Mouse (Mus musculus): ENCODE results near the gene E130218I03Rik. TPM values are rescaled to one million over a fixed set of nuclear protein-coding genes. Genes with fewer than 3 reads are reported as not detected.
"Not testable (repeated sequence)": the region's sequence is repeated elsewhere in the genome, so short reads cannot be mapped to it uniquely, and the experiment has no call there.

E130218I03Rik gene
- polyA plus RNA-seq, 1 experiment from 2014 or later = not detected

DNA sequence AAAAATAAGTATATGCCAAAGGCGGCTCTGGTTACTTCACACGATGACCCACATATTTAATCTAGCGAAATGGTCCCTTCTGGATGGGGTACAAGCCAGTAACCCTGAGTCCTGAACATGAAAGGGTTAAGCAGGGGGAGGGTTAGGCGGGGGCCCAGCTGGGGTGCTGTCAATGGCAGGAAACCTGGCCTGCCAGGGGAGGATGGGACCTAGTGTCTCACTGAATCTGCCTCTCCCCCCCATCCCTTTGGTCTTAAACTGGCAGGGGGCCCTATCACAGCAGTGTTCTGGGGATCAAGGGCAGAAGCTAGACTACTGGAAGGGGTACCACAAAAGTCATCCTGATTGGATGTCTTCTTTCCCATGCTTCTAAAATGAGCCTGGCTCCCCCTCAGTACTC, 12.4 kb downstream of the E130218I03Rik start:
- peaks cover 15% of the 10 kb centered on the region for H3K27me3 ChIP-seq (ENCODE audit: control insufficient read depth, insufficient read depth, low read length)
- H3K9ac ChIP-seq (replicated peaks; ENCODE audit: low read depth, low read length) = no peak overlapping the region
- H3K4me3 ChIP-seq (ENCODE audit: low read depth, low read length) = no peak overlapping the region
- H3K27ac ChIP-seq (ENCODE audit: low read depth, low read length) = no peak overlapping the region
- H3K4me1 ChIP-seq (ENCODE audit: control insufficient read depth, insufficient read depth, low read length) = peaks cover 13% of the 10 kb centered on the region; the same call in 1 of the 2 replicates
- ATAC-seq (ENCODE audit: low read depth) = no peak
- no peaks in the 10 kb centered on the region for H3K9me3 ChIP-seq (ENCODE audit: control insufficient read depth, low read length)
- 20% methylated on average over 4 of the region's 4 CpGs for WGBS
- no peaks in the 10 kb centered on the region for H3K36me3 ChIP-seq (ENCODE audit: control insufficient read depth, insufficient read depth, low read length)
- H3K4me2 ChIP-seq (ENCODE audit: low read depth, low read length) = no peak overlapping the region

DNA sequence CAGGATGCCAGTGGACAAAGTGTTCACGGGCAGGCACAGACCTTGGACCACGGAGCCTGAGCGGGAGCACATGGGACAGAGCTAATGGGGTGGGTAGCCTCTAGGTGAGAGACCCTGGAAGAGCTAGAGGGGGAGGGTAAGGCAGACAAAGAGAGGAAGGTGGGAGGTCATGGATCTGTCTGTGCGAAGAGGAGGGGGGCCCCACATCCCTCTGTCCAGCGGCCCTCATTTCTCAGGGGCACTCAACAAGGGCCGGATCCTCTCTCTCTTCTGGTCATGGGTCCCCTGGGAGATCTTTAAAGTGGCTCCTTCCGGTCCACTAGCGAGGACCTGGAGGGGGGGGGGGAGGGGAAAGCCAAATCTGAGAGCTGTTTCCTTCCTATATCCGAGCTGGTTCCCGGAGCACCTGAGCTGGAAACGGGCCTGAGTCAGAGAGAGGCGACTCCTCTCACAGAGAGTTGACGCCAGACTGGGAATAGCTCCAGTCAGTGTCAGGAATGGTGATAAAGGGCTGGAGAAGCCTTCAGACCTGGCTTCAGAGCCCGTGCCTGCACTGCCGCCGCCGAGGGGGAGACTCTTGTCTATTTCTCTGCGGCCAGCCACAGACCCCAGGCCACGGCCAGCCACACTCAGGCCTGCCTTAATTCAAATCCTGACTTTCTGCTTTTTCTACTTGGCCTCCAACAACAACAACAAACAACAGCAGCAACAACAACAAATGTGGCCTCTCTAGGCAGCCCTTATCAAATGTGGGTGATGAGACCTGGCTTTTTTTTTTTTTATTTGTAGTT, 13.1 kb downstream of the E130218I03Rik start:
- Histone ChIP-seq H3K9me3 (ENCODE audit: control insufficient read depth, low read length) (no peaks in the 10 kb centered on the region), H3K36me3 (ENCODE audit: control insufficient read depth, insufficient read depth, low read length) (no peaks in the 10 kb centered on the region), H3K4me1 (ENCODE audit: control insufficient read depth, insufficient read depth, low read length) (peaks cover 12% of the 10 kb centered on the region; the same call in 1 of the 2 replicates), H3K27ac (ENCODE audit: low read depth, low read length) (no peak overlapping the region), H3K9ac (replicated peaks; ENCODE audit: low read depth, low read length) (no peak overlapping the region), H3K27me3 (ENCODE audit: control insufficient read depth, insufficient read depth, low read length) (peaks cover 15% of the 10 kb centered on the region), H3K4me2 (ENCODE audit: low read depth, low read length) (no peak overlapping the region), H3K4me3 (ENCODE audit: low read depth, low read length) (no peak overlapping the region)
- WGBS = 6% methylated on average over 18 of the region's 19 CpGs
- no peak for ATAC-seq (ENCODE audit: low read depth)

DNA sequence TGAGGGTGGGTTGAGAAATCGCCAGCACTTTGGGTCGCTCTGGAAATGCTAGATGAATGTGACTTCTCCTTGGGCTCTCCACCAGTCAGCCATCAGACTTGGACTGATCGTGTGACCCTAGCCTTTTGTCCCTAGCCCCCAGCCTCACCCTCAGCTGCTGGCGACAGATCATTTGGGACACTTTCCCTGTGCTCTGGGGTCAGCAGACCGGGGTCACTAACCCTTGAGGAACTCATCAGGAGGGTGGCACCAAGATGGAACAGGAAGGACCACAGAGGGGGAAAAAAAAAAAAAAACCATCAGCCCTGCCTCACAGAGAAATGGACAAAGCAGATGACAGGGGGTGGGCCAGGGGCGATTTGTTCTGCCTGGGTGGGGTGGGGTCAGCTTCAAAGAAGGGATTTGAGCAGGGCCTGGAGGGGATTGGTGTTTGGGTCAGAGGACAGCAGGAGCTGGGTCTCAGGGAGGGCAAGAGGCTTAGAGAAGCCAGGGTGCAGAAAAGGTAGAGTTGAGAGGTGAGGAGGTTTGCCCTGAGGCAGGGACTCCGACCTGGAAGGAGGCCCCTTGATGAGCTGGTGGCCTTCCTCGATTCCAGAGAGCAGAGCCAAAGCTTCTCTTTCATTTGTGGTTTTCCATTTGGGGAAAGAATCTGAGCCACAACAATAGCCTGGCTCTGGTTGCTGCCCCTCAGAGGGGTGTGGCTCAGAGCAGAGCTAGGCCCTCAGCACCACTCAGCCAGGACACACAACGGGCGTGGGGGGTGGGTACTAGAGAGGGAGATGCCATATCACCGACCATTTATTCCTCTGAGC, 13.9 kb downstream of the E130218I03Rik start:
- no peak overlapping the region for H3K27ac ChIP-seq (ENCODE audit: low read depth, low read length)
- H3K4me1 ChIP-seq (ENCODE audit: control insufficient read depth, insufficient read depth, low read length) = peaks cover 12% of the 10 kb centered on the region; the same call in 1 of the 2 replicates
- peaks cover 15% of the 10 kb centered on the region for H3K27me3 ChIP-seq (ENCODE audit: control insufficient read depth, insufficient read depth, low read length)
- H3K9ac ChIP-seq (replicated peaks; ENCODE audit: low read depth, low read length) = no peak overlapping the region
- no peaks in the 10 kb centered on the region for H3K36me3 ChIP-seq (ENCODE audit: control insufficient read depth, insufficient read depth, low read length)
- no peak overlapping the region for H3K4me3 ChIP-seq (ENCODE audit: low read depth, low read length)
- ATAC-seq (ENCODE audit: low read depth) = no peak
- no peaks in the 10 kb centered on the region for H3K9me3 ChIP-seq (ENCODE audit: control insufficient read depth, low read length)
- WGBS = 8% methylated on average over 11 of the region's 11 CpGs
- no peak overlapping the region for H3K4me2 ChIP-seq (ENCODE audit: low read depth, low read length)

DNA sequence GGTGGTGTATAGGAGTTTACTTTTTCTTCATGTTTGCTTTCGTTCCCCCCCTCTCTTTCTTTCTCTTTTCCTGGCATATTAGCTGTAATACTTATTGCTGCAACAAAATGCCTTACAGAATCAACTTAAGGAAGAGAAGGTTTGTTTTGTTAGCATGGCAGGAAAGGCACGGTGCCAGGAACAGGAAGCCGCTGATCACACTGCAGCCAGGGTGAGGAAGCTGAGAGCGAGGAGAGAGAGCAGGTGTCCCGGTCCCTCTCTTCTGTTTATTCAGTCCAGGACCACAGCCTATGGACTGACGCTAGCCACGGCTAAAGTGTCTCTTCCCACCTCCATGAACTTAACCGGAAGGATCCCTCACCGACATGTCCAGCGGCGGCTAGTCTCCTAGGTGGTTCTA, 14.9 kb downstream of the E130218I03Rik start:
- Histone ChIP-seq H3K27me3 (ENCODE audit: control insufficient read depth, insufficient read depth, low read length) (peaks cover 7% of the 10 kb centered on the region; the same call in 1 of the 2 replicates), H3K9ac (replicated peaks; ENCODE audit: low read depth, low read length) (no peak overlapping the region), H3K4me3 (ENCODE audit: low read depth, low read length) (no peak overlapping the region), H3K9me3 (ENCODE audit: control insufficient read depth, low read length) (no peaks in the 10 kb centered on the region), H3K4me2 (ENCODE audit: low read depth, low read length) (no peak overlapping the region), H3K36me3 (ENCODE audit: control insufficient read depth, insufficient read depth, low read length) (no peaks in the 10 kb centered on the region), H3K27ac (ENCODE audit: low read depth, low read length) (no peak overlapping the region), H3K4me1 (ENCODE audit: control insufficient read depth, insufficient read depth, low read length) (peaks cover 7% of the 10 kb centered on the region; the same call in 1 of the 2 replicates)
- no peak for ATAC-seq (ENCODE audit: low read depth)
- WGBS = 67% methylated on average over 11 of the region's 11 CpGs

DNA sequence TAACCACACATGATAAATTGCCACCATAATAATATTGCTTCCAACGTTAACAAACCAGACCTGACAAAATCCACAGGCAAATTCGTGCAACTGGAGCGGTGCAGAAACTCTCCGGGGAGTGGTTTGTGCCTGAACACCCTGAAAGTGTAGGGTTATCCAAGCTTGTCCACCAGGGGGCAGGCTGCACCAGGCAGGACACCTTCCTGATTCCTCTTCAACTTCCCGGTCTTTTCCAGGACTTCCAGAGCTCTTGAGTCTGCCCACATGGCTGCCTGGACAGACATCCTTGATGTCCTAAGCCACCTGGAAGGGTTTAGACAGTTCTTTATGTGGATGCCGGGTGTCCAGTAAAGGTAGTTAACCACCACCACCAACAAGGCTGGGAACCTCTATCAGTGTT, 19.7 kb downstream of the E130218I03Rik start:
- no peak for ATAC-seq (ENCODE audit: low read depth)
- Histone ChIP-seq H3K36me3 (ENCODE audit: control insufficient read depth, insufficient read depth, low read length) (no peaks in the 10 kb centered on the region), H3K27me3 (ENCODE audit: control insufficient read depth, insufficient read depth, low read length) (no peaks in the 10 kb centered on the region), H3K9ac (replicated peaks; ENCODE audit: low read depth, low read length) (no peak overlapping the region), H3K4me1 (ENCODE audit: control insufficient read depth, insufficient read depth, low read length) (no peaks in the 10 kb centered on the region), H3K27ac (ENCODE audit: low read depth, low read length) (no peak overlapping the region), H3K4me2 (ENCODE audit: low read depth, low read length) (no peak overlapping the region), H3K4me3 (ENCODE audit: low read depth, low read length) (no peak overlapping the region), H3K9me3 (ENCODE audit: control insufficient read depth, low read length) (no peaks in the 10 kb centered on the region)
- WGBS = 30% methylated on average over 6 of the region's 6 CpGs

DNA sequence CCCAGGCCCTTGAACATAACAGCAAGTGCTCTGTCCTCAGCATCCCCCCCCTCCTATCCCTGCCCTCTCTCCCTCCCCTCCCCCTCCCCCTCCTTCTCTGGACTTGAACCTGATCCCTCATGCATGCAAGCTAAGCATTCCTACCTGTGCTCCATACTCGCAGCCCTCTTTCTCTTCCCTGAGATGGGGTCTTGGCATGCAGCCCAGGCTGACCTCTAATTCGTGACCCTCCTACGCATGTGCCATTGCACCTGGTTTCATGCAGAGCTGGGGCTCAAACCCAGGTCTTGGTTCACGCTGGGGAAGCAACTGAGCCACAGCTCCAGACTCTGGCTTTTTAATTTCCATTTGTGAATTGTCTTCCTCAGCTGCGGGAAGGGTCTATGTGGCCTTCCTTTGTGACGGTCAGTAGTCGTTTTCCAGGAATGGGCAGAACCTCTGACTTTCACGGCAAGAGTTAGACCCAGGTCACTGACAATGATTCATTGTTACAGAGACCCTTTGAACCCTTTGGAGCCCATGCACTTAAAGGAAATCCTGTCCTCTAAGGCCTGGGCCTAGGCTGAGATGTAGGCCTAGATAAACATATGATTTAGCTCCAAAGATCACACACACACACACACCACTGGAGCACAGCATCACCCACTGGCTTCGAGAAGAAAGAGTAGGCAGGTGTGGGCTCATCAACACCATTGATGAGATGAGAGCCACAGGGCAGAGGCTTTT, 22.6 kb downstream of the E130218I03Rik start:
- Histone ChIP-seq H3K4me1 (ENCODE audit: control insufficient read depth, insufficient read depth, low read length) (no peaks in the 10 kb centered on the region), H3K4me3 (ENCODE audit: low read depth, low read length) (no peak overlapping the region), H3K27ac (ENCODE audit: low read depth, low read length) (no peak overlapping the region), H3K9me3 (ENCODE audit: control insufficient read depth, low read length) (no peaks in the 10 kb centered on the region), H3K9ac (replicated peaks; ENCODE audit: low read depth, low read length) (no peak overlapping the region), H3K27me3 (ENCODE audit: control insufficient read depth, insufficient read depth, low read length) (no peaks in the 10 kb centered on the region), H3K36me3 (ENCODE audit: control insufficient read depth, insufficient read depth, low read length) (no peaks in the 10 kb centered on the region), H3K4me2 (ENCODE audit: low read depth, low read length) (no peak overlapping the region)
- no peak for ATAC-seq (ENCODE audit: low read depth)
- WGBS = 61% methylated on average over 9 of the region's 9 CpGs

DNA sequence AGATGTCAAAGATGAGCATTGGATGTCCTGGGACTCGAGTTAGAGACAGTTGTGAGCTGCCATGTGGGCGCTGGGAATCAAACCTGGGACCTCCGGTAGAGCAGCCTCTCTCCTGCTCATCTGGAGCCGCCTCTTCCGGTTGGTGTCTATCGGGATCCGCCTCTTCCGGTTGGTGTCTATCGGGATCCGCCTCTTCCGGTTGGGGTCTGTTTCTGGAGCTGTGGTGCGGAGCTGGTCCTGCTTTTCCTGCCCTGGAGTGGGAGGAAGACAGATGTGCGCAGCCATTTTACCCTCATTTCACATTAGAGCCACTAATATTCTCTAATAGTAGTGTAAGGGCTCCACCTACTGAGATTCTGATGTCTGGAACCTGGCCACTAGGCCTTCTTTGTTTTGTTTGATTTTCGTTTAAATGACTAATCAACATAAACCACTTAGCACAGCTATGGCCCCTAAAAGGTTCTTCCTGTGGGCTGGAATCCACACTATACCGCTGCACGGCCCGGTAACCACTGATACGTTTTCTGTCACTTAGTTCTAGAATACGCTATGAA, 24.7 kb downstream of the E130218I03Rik start:
- Histone ChIP-seq H3K4me1 (ENCODE audit: control insufficient read depth, insufficient read depth, low read length) (no peaks in the 10 kb centered on the region), H3K27ac (ENCODE audit: low read depth, low read length) (no peak overlapping the region), H3K27me3 (ENCODE audit: control insufficient read depth, insufficient read depth, low read length) (no peaks in the 10 kb centered on the region), H3K4me3 (ENCODE audit: low read depth, low read length) (no peak overlapping the region), H3K4me2 (ENCODE audit: low read depth, low read length) (no peak overlapping the region), H3K9ac (replicated peaks; ENCODE audit: low read depth, low read length) (no peak overlapping the region), H3K36me3 (ENCODE audit: control insufficient read depth, insufficient read depth, low read length) (no peaks in the 10 kb centered on the region), H3K9me3 (ENCODE audit: control insufficient read depth, low read length) (no peaks in the 10 kb centered on the region)
- no peak for ATAC-seq (ENCODE audit: low read depth)
- 87% methylated on average over 19 of the region's 19 CpGs for WGBS

DNA sequence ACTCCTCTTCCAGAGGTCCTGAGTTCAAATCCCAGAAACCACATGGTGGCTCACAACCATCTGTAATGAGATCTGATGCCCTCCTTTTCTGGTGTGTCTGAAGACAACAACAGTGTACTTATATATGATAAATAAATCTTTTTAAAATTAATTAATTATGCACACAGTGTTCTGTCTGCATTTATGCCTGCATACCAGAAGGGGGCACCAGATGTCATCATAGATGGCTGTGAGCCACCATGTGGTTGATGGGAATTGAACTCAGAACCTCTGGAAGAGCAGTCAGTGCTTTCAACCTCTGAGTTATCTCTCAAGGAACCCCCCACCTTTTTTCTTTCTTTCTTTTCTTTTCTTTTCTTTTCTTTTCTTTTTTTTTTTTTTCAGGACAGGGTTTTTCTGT, 26.2 kb downstream of the E130218I03Rik start:
- H3K4me1 ChIP-seq (ENCODE audit: control insufficient read depth, insufficient read depth, low read length); H3K27ac ChIP-seq (ENCODE audit: low read depth, low read length); H3K27me3 ChIP-seq (ENCODE audit: control insufficient read depth, insufficient read depth, low read length); H3K36me3 ChIP-seq (ENCODE audit: control insufficient read depth, insufficient read depth, low read length); H3K9me3 ChIP-seq (ENCODE audit: control insufficient read depth, low read length); H3K4me2 ChIP-seq (ENCODE audit: low read depth, low read length); H3K4me3 ChIP-seq (ENCODE audit: low read depth, low read length); ATAC-seq (ENCODE audit: low read depth); H3K9ac ChIP-seq (replicated peaks; ENCODE audit: low read depth, low read length): not testable (repeated sequence)
